Mouse (Mus musculus) lung, adult 2 months (tissue): ENCODE results near the gene Ppef1.
A peak's percentile ranks its signal among the peaks of the same experiment; 100 is the strongest.

Source experiments
- CTCF ChIP-seq: fragments of 200-500 bp; IDR thresholded peaks from 2 replicates; pipeline ENCODE4 v1.5.1; 2011; ENCODE audit warnings: mild to moderate bottlenecking, low read length, control low read depth; ENCODE audit not compliant: insufficient read depth
- POLR2A ChIP-seq: fragments of 200-500 bp; IDR thresholded peaks from 2 replicates; pipeline ENCODE4 v1.6.1; 2011; ENCODE audit warnings: low read depth, mild to moderate bottlenecking, control low read depth, low read length, borderline replicate concordance; ENCODE audit errors: extremely low read depth

DNA sequence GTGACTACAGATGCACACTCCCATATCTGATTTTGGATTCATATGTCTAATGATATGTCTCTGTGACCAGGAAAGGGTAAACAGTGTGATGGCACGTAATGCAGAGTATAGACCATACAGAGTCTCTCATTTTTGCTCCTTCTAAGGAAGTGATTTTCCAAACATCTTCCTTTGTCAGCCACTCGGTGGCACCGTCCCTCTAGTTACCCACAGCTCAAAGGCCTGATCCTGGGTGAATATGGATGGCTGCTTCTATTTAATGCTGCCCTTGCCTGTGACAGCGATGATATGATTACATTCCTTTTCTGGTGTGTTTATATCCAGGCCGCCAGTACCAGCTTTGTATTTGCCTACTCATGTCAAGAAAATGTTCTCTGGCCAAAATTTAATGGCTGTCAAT, 152.0 kb downstream of the Ppef1 start:
- TF ChIP-seq CTCF = 0 out of 2 replicates have a peak, but pooled peaks have one; percentile 26
- TF ChIP-seq POLR2A = no peak
